Mouse (Mus musculus): Measurements from ENCODE around the gene Ubr3. TPM values are rescaled to one million over a fixed set of nuclear protein-coding genes. Genes with fewer than 3 reads are reported as not detected.

Ubr3 gene
- total and polyA plus RNA-seq, 2 experiments from 2014 or later: 10.9 to 53.9 TPM

DNA sequence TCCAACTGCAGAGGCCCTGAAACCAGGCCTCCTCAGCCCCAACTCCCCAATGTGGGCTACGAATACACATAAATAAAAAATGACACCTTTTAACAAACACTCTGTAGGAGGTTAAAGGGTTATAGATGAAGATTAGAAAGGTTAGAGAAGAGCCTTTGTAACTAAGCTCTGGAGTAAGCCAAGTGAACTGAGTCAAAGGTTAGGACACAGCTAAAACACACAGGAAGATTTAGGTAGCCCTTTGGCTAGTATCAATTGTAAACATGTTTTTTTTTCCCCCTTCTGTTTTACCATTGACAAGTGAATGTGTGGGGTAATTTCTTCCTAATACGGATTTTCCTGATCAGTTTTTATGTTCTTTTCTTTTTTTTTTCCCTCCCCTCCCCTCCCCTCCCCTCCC lies 15.8 kb downstream of the Ubr3 start:
- no peak for TF ChIP-seq CTCF (IDR thresholded peaks at IDR 0.05; ENCODE audit: low read depth)
- 48% methylated on average over 2 of the region's 2 CpGs for WGBS
- Histone ChIP-seq H3K4me2 (ENCODE audit: low read depth) (no peak overlapping the region), H3K9ac (no peak overlapping the region), H3K4me3 (ENCODE audit: low read depth, low read length) (no peak overlapping the region), H3K36me3 (ENCODE audit: insufficient read depth) (peaks cover 14% of the 10 kb centered on the region), H3K9me3 (ENCODE audit: low read length) (no peaks in the 10 kb centered on the region), H3K4me1 (ENCODE audit: insufficient read depth) (no peaks in the 10 kb centered on the region), H3K27ac (ENCODE audit: low read depth, low read length) (no peak overlapping the region), H3K27me3 (ENCODE audit: insufficient read depth, low read length) (no peaks in the 10 kb centered on the region)
- ATAC-seq (no peak), DNase-seq (no peak)

DNA sequence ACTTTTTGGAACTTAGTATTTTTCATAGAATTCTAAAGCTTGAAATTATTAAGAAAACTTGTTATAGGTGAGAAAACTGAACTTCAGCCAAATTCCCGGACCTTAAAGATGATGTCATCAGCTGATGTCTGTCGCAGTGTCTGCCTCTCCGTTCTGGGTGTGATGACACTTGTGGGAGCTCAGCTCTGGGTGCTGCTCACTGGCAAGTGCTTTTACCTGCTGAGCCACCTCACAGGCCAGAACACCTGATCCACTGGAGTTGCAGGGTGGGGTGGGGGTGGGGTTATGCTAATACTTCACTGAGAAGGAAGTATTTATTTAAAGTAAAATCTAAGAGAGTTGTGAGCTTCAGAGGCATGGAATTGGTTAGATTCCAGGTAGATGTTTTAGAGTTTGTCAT lies 20.3 kb downstream of the Ubr3 start:
- 85% methylated on average over 3 of the region's 3 CpGs for WGBS
- no peak overlapping the region for H3K9ac ChIP-seq

GRCm38 (mm10) chr2:69924943-69925342 lies 27.9 kb downstream of the Ubr3 start:
- no peak overlapping the region for H3K27ac ChIP-seq (ENCODE audit: low read depth, low read length)
- H3K4me3 ChIP-seq (ENCODE audit: low read depth, low read length): no peak overlapping the region
- peaks cover 8% of the 10 kb centered on the region; the same call in 1 of the 2 replicates for H3K36me3 ChIP-seq (ENCODE audit: insufficient read depth)
- no peaks in the 10 kb centered on the region for H3K9me3 ChIP-seq (ENCODE audit: low read length)
- TF ChIP-seq CTCF (IDR thresholded peaks at IDR 0.05; ENCODE audit: low read depth): no peak
- WGBS: 92% methylated on average over 3 of the region's 3 CpGs
- no peak overlapping the region for H3K4me2 ChIP-seq (ENCODE audit: low read depth)
- no peak for ATAC-seq
- no peaks in the 10 kb centered on the region for H3K4me1 ChIP-seq (ENCODE audit: insufficient read depth)
- H3K27me3 ChIP-seq (ENCODE audit: insufficient read depth, low read length): no peaks in the 10 kb centered on the region
- no peak overlapping the region for H3K9ac ChIP-seq
- DNase-seq: no peak

More for the DNA sequence above, 20.3 kb downstream of the Ubr3 start:
- Histone ChIP-seq H3K4me2 (ENCODE audit: low read depth) (no peak overlapping the region), H3K4me3 (ENCODE audit: low read depth, low read length) (no peak overlapping the region), H3K9me3 (ENCODE audit: low read length) (no peaks in the 10 kb centered on the region), H3K27ac (ENCODE audit: low read depth, low read length) (no peak overlapping the region), H3K27me3 (ENCODE audit: insufficient read depth, low read length) (no peaks in the 10 kb centered on the region), H3K36me3 (ENCODE audit: insufficient read depth) (peaks cover 23% of the 10 kb centered on the region), H3K4me1 (ENCODE audit: insufficient read depth) (no peaks in the 10 kb centered on the region)
- TF ChIP-seq CTCF (IDR thresholded peaks at IDR 0.05; ENCODE audit: low read depth): no peak
- no peak for ATAC-seq
- no peak for DNase-seq

DNA sequence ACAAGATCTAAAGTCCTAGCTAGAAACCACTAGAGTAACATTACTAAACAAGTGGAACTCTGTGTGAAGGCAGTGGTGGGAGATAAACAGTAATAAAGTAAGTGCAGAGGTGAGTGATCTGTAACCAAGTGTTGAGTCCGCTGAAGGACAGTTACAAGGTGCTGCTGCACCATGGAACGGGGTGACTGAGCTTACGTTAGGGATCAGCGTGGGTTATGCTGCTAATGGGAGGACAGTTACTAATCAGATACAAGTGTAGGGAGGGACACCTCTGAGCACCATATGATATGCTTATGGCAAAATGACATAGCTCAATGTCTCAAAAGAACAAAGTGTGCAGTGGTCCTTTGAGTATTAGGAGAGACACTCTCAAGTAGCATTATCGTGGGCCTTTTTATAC lies 39.3 kb downstream of the Ubr3 start:
- no peak for ATAC-seq
- no peak for TF ChIP-seq CTCF (IDR thresholded peaks at IDR 0.05; ENCODE audit: low read depth)
- no peaks in the 10 kb centered on the region for H3K27me3 ChIP-seq (ENCODE audit: insufficient read depth, low read length)
- no peak overlapping the region for H3K4me3 ChIP-seq (ENCODE audit: low read depth, low read length)
- H3K4me2 ChIP-seq (ENCODE audit: low read depth): no peak overlapping the region
- WGBS: 96% methylated on average over 5 of the region's 5 CpGs
- H3K27ac ChIP-seq (ENCODE audit: low read depth, low read length): no peak overlapping the region
- H3K36me3 ChIP-seq (ENCODE audit: insufficient read depth): peaks cover 17% of the 10 kb centered on the region
- no peaks in the 10 kb centered on the region for H3K9me3 ChIP-seq (ENCODE audit: low read length)
- no peak for DNase-seq
- no peak overlapping the region for H3K9ac ChIP-seq
- H3K4me1 ChIP-seq (ENCODE audit: insufficient read depth): no peaks in the 10 kb centered on the region

GRCm38 (mm10) chr2:69939226-69939625 lies 42.2 kb downstream of the Ubr3 start:
- Histone ChIP-seq H3K9ac (no peak overlapping the region), H3K9me3 (ENCODE audit: low read length) (no peaks in the 10 kb centered on the region), H3K27me3 (ENCODE audit: insufficient read depth, low read length) (no peaks in the 10 kb centered on the region), H3K4me1 (ENCODE audit: insufficient read depth) (no peaks in the 10 kb centered on the region), H3K4me2 (ENCODE audit: low read depth) (no peak overlapping the region), H3K36me3 (ENCODE audit: insufficient read depth) (peaks cover 17% of the 10 kb centered on the region), H3K27ac (ENCODE audit: low read depth, low read length) (no peak overlapping the region), H3K4me3 (ENCODE audit: low read depth, low read length) (no peak overlapping the region)
- ATAC-seq (no peak), DNase-seq (no peak)
- no peak for TF ChIP-seq CTCF (IDR thresholded peaks at IDR 0.05; ENCODE audit: low read depth)
- WGBS: 90% methylated on average over 4 of the region's 4 CpGs

DNA sequence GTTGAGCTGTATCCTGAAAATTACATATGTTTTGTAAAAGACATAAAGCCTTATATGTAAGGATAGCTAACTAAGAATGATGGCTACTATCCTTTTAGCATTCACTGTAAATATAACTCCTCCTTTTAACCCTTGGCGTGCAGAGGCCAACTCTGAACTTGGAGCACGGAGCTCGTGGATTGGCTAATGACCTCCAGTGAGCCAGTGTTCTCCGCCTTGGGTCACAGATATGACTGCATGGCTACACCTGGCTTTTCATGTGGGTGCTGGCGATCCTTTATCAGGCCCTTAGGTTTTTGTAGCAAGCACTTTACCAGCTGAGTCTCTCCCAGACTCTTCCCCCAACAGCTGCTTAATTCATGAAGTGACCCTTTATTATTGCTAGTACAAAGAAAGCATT lies 42.6 kb downstream of the Ubr3 start:
- Histone ChIP-seq H3K4me2 (ENCODE audit: low read depth) (no peak overlapping the region), H3K9ac (no peak overlapping the region), H3K27ac (ENCODE audit: low read depth, low read length) (no peak overlapping the region), H3K27me3 (ENCODE audit: insufficient read depth, low read length) (no peaks in the 10 kb centered on the region), H3K4me1 (ENCODE audit: insufficient read depth) (no peaks in the 10 kb centered on the region), H3K4me3 (ENCODE audit: low read depth, low read length) (no peak overlapping the region), H3K9me3 (ENCODE audit: low read length) (no peaks in the 10 kb centered on the region), H3K36me3 (ENCODE audit: insufficient read depth) (peaks cover 17% of the 10 kb centered on the region)
- no peak for ATAC-seq
- no peak for TF ChIP-seq CTCF (IDR thresholded peaks at IDR 0.05; ENCODE audit: low read depth)
- 95% methylated on average over 5 of the region's 5 CpGs for WGBS
- DNase-seq: no peak

DNA sequence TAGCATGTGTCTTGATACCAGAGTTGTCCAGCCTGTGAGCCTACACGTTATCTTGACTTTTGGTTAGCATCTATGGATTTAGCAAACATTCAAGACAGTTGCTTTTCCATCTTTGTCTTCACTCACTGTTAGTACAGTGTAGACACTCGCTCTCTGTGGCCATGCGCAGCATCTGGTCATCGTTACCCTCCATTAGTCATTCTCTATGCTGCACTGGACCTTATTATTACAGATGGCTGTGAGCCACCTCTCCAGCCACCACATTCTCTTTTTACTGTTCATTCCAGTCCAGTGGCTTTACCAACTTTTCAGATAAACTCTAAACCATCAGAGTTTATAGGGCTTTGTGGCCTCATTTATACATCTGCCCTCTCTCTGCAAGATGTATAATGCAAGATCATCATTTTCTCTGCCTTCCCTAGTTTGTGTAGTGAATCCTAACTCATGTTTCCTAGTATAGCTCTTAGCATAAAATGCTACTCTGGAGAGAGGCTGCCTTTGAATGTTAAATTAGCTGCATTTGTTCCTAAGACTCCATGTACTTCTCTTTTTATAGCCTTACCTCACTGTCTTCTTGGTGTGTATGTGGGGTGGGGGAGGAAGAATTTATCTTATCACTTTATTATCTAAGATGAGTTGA lies 44.5 kb downstream of the Ubr3 start:
- ATAC-seq (no peak), DNase-seq (no peak)
- Histone ChIP-seq H3K36me3 (ENCODE audit: insufficient read depth) (peaks cover 13% of the 10 kb centered on the region), H3K27ac (ENCODE audit: low read depth, low read length) (no peak overlapping the region), H3K4me1 (ENCODE audit: insufficient read depth) (no peaks in the 10 kb centered on the region), H3K4me3 (ENCODE audit: low read depth, low read length) (no peak overlapping the region), H3K9me3 (ENCODE audit: low read length) (no peaks in the 10 kb centered on the region), H3K9ac (no peak overlapping the region), H3K4me2 (ENCODE audit: low read depth) (no peak overlapping the region), H3K27me3 (ENCODE audit: insufficient read depth, low read length) (no peaks in the 10 kb centered on the region)
- WGBS: 75% methylated on average over 4 of the region's 4 CpGs
- no peak for TF ChIP-seq CTCF (IDR thresholded peaks at IDR 0.05; ENCODE audit: low read depth)

All from forebrain, postnatal 0 days (tissue).